Mouse (Mus musculus) MEL (cell line): ENCODE results near the gene Mri1. TPM values are rescaled to one million over a fixed set of nuclear protein-coding genes. Genes with fewer than 3 reads are reported as not detected.

Experiments
- DNase-seq: peaks from one replicate; pipeline ENCODE4 v3.0.0; 2011; ENCODE audit warnings: low read depth, low spot score
- H3K27ac ChIP-seq: 2 replicates; pipeline ENCODE4 v1.5.1; 2012; ENCODE audit warnings: low read depth, mild to moderate bottlenecking, control low read depth, low read length, moderate library complexity; ENCODE audit not compliant: control insufficient read depth
- H3K27me3 ChIP-seq, 2 experiments: fragments of 150-350 bp in 1 of 2; sonication (generic) in 1 of 2; 2 replicates each; pipeline ENCODE4 v1.6.1; 2012; ENCODE audit warnings: low read length in 2 of 2, mild to moderate bottlenecking in 2 of 2, improper control_type of control experiment in 1 of 2, moderate library complexity in 1 of 2; ENCODE audit not compliant: insufficient read depth in 2 of 2, control insufficient read depth in 1 of 2
- H3K36me3 ChIP-seq, 2 experiments: 2 replicates each; pipeline ENCODE4 v1.6.1; 2012 to 2014; ENCODE audit warnings: low read length in 2 of 2, improper control_type of control experiment in 1 of 2, inconsistent platforms in 1 of 2, mild to moderate bottlenecking in 1 of 2; ENCODE audit not compliant: insufficient read depth in 2 of 2, control insufficient read depth in 1 of 2
- H3K4me1 ChIP-seq, 2 experiments: fragments of 150-350 bp in 1 of 2; sonication (generic) in 1 of 2; 2 replicates each; pipeline ENCODE4 v1.6.1; 2012; ENCODE audit warnings: low read length in 2 of 2, improper control_type of control experiment in 1 of 2, mild to moderate bottlenecking in 1 of 2; ENCODE audit not compliant: insufficient read depth in 2 of 2, control insufficient read depth in 1 of 2
- H3K4me3 ChIP-seq, 2 experiments: fragments of 150-350 bp in 1 of 2; sonication (generic) in 1 of 2; 2 replicates each; pipeline ENCODE4 v1.5.1; 2012; ENCODE audit warnings: low read depth in 2 of 2, low read length in 2 of 2, mild to moderate bottlenecking in 2 of 2, moderate library complexity in 2 of 2, control low read depth in 1 of 2, improper control_type of control experiment in 1 of 2; ENCODE audit not compliant: control insufficient read depth in 1 of 2, insufficient read depth in 1 of 2
- H3K79me2 ChIP-seq: 2 replicates; pipeline ENCODE4 v1.6.1; 2012; ENCODE audit warnings: mild to moderate bottlenecking, low read length, moderate library complexity; ENCODE audit not compliant: control insufficient read depth, poor library complexity, insufficient read depth
- H3K9ac ChIP-seq: 2 replicates; pipeline ENCODE4 v1.6.1; 2012; ENCODE audit warnings: low read depth, mild to moderate bottlenecking, control low read depth, low read length, moderate library complexity; ENCODE audit not compliant: control insufficient read depth, poor library complexity, severe bottlenecking
- H3K9me3 ChIP-seq: fragments of 150-350 bp; sonication (generic); replicated peaks from 2 replicates; pipeline ENCODE4 v1.6.1; 2012; ENCODE audit warnings: mild to moderate bottlenecking, low read length, improper control_type of control experiment, moderate library complexity; ENCODE audit not compliant: insufficient read depth
- BHLHE40 ChIP-seq: IDR thresholded peaks from 2 replicates; pipeline ENCODE4 v1.6.1; 2012; ENCODE audit warnings: low read depth, mild to moderate bottlenecking, inconsistent platforms, low read length, improper control_type of control experiment, borderline replicate concordance
- CHD2 ChIP-seq: IDR thresholded peaks from 2 replicates; pipeline ENCODE4 v1.6.1; 2011; ENCODE audit warnings: low read length, improper control_type of control experiment
- CTCF ChIP-seq, 3 experiments: IDR thresholded peaks in 2 of 3; conservative IDR thresholded peaks in 1 of 3; 2 replicates each; pipeline ENCODE4 v1.5.1; 2011 to 2012; ENCODE audit warnings: low read length in 3 of 3, low read depth in 2 of 3, mild to moderate bottlenecking in 2 of 3, improper control_type of control experiment in 1 of 3, inconsistent platforms in 1 of 3, mixed read lengths in 1 of 3, moderate library complexity in 1 of 3; ENCODE audit not compliant: control insufficient read depth in 1 of 3, insufficient read depth in 1 of 3, poor library complexity in 1 of 3, severe bottlenecking in 1 of 3
- ELF1 ChIP-seq: IDR thresholded peaks from 2 replicates; pipeline ENCODE4 v1.6.1; 2014; ENCODE audit warnings: low read depth, mild to moderate bottlenecking, inconsistent platforms, low read length, improper control_type of control experiment, moderate library complexity
- ETS1 ChIP-seq: IDR thresholded peaks from 2 replicates; pipeline ENCODE4 v1.6.1; 2012; ENCODE audit warnings: low read depth, mild to moderate bottlenecking, inconsistent platforms, low read length, improper control_type of control experiment, moderate library complexity
- GATA1 ChIP-seq: IDR thresholded peaks from 2 replicates; pipeline ENCODE4 v1.6.1; 2011; ENCODE audit warnings: low read depth, low read length, improper control_type of control experiment
- MAX ChIP-seq: IDR thresholded peaks from 2 replicates; pipeline ENCODE4 v1.6.1; 2011; ENCODE audit warnings: low read length, improper control_type of control experiment
- MAZ ChIP-seq: IDR thresholded peaks from 2 replicates; pipeline ENCODE4 v1.6.1; 2012; ENCODE audit warnings: low read depth, mild to moderate bottlenecking, inconsistent platforms, low read length, improper control_type of control experiment
- MYC ChIP-seq: IDR thresholded peaks from 2 replicates; pipeline ENCODE4 v1.6.1; 2011; ENCODE audit warnings: low read depth, mild to moderate bottlenecking, low read length, improper control_type of control experiment, moderate library complexity
- NELFE ChIP-seq: IDR thresholded peaks from 2 replicates; pipeline ENCODE4 v1.6.1; 2011; ENCODE audit warnings: low read depth, low read length, improper control_type of control experiment
- NRF1 ChIP-seq: IDR thresholded peaks from 2 replicates; pipeline ENCODE4 v1.6.1; 2014; ENCODE audit warnings: low read depth, mild to moderate bottlenecking, inconsistent platforms, low read length, improper control_type of control experiment, moderate library complexity; ENCODE audit not compliant: poor library complexity, insufficient read depth, severe bottlenecking
- POLR2A ChIP-seq, 2 experiments: IDR thresholded peaks; 2 replicates each; pipeline ENCODE4 v1.6.1; 2011 to 2012; ENCODE audit warnings: low read length in 2 of 2, mild to moderate bottlenecking in 2 of 2, control low read depth in 1 of 2, improper control_type of control experiment in 1 of 2, low read depth in 1 of 2, moderate library complexity in 1 of 2; ENCODE audit not compliant: control insufficient read depth in 1 of 2, insufficient read depth in 1 of 2, poor library complexity in 1 of 2
- POLR2AphosphoS2 ChIP-seq: IDR thresholded peaks from 2 replicates; pipeline ENCODE4 v1.6.1; 2011; ENCODE audit warnings: low read length, improper control_type of control experiment
- RAD21 ChIP-seq: IDR thresholded peaks from 2 replicates; pipeline ENCODE4 v1.6.1; 2011; ENCODE audit warnings: mild to moderate bottlenecking, low read depth, low read length, improper control_type of control experiment
- RCOR1 ChIP-seq: IDR thresholded peaks from 2 replicates; pipeline ENCODE4 v1.6.1; 2012; ENCODE audit warnings: low read depth, mild to moderate bottlenecking, inconsistent platforms, low read length, improper control_type of control experiment
- SMC3 ChIP-seq: IDR thresholded peaks from 2 replicates; pipeline ENCODE4 v1.6.1; 2011; ENCODE audit warnings: low read depth, low read length, improper control_type of control experiment
- USF1 ChIP-seq: IDR thresholded peaks from 2 replicates; pipeline ENCODE4 v1.6.1; 2014; ENCODE audit warnings: low read depth, mild to moderate bottlenecking, inconsistent platforms, low read length, improper control_type of control experiment, moderate library complexity
- USF2 ChIP-seq, 2 experiments: IDR thresholded peaks; 2 replicates each; pipeline ENCODE4 v1.6.1; 2011 to 2012; ENCODE audit warnings: improper control_type of control experiment in 2 of 2, low read length in 2 of 2, borderline replicate concordance in 1 of 2, inconsistent platforms in 1 of 2, low read depth in 1 of 2, mild to moderate bottlenecking in 1 of 2; ENCODE audit not compliant: insufficient read depth in 1 of 2
- ZC3H11A ChIP-seq: IDR thresholded peaks from 2 replicates; pipeline ENCODE4 v1.6.1; 2012; ENCODE audit warnings: low read depth, mild to moderate bottlenecking, inconsistent platforms, low read length, improper control_type of control experiment
- ZKSCAN1 ChIP-seq: IDR thresholded peaks from 2 replicates; pipeline ENCODE4 v1.6.1; 2012; ENCODE audit warnings: low read depth, mild to moderate bottlenecking, inconsistent platforms, low read length, improper control_type of control experiment, moderate library complexity
- ZNF384 ChIP-seq: IDR thresholded peaks from 2 replicates; pipeline ENCODE4 v1.6.1; 2012; ENCODE audit warnings: low read depth, mild to moderate bottlenecking, inconsistent platforms, low read length, improper control_type of control experiment
- polyA plus RNA-seq, 2 experiments: library from polyadenylated mRNA; stranded (reverse) in 1 of 2; unstranded in 1 of 2; fragments of >175 nt in 1 of 2; fragments of >200 nt in 1 of 2; gene quantifications; 2 replicates each; pipeline versions ENCODE4 v1.2.1 to v1.2.4; 2012; ENCODE audit warnings: low replicate concordance in 2 of 2, low read depth in 1 of 2; ENCODE audit not compliant: insufficient read length in 2 of 2, insufficient read depth in 1 of 2, missing spikeins in 1 of 2
- total RNA-seq: library from RNA; depleted of rRNA; stranded (reverse); fragments of 300-350 nt; gene quantifications from 2 replicates; pipeline ENCODE4 v1.2.3, GENCODE M21; 2012

Gene Mri1
- total and polyA plus RNA-seq, 3 experiments = 27.8 to 43.2 TPM; not detected in 1

DNA sequence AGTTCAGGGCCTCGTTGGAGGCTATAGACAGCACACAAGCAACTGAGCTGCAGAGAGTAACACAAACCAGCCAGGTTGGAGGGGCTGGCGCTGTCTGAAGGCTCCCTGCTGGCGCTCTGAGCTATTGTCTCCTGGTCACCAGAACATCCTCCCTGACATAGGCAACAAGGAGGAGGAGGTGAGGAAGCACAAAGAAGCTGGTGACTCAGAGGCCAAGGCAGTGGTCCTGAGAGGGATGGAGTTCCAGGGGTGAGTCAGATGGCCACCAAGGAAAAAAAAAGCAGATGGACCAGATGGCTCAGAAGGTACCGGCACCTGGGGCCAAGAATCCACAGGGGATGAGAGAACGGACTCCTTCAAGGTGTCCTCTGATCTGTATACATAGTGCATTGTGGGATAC is 34.0 kb upstream of the Mri1 start:
- Histone ChIP-seq H3K9ac (no peak overlapping the region), H3K36me3 (no peaks in the 10 kb centered on the region), H3K4me3 (no peak overlapping the region), H3K27me3 (peaks cover 3 to 9% of the 10 kb centered on the region in 2 experiments), H3K79me2 (no peaks in the 10 kb centered on the region), H3K27ac (no peak overlapping the region), H3K4me1 (no peaks in the 10 kb centered on the region), H3K9me3 (no peaks in the 10 kb centered on the region)
- TF ChIP-seq NELFE (no peak), MAX (no peak), ELF1 (no peak), ETS1 (no peak), MAZ (no peak), MYC (no peak), NRF1 (no peak), POLR2AphosphoS2 (no peak), BHLHE40 (no peak), CTCF (IDR thresholded peaks at IDR 0.05 in 2 of 3, conservative IDR thresholded peaks at IDR 0.05 in 1 of 3; ENCODE audit: control insufficient read depth in 1 of 3, insufficient read depth in 1 of 3, low read depth in 2 of 3, low read length in 3 of 3, poor library complexity in 1 of 3, severe bottlenecking in 1 of 3) (no peak), RAD21 (no peak), ZKSCAN1 (no peak), USF1 (no peak), GATA1 (no peak), POLR2A (IDR thresholded peaks at IDR 0.05; ENCODE audit: control insufficient read depth in 1 of 2, insufficient read depth in 1 of 2, low read depth in 1 of 2, low read length in 2 of 2, poor library complexity in 1 of 2) (no peak), USF2 (IDR thresholded peaks at IDR 0.05; ENCODE audit: borderline replicate concordance in 1 of 2, insufficient read depth in 1 of 2, low read depth in 1 of 2, low read length in 2 of 2) (no peak)
- DNase-seq = no peak

GRCm38 (mm10) chr8:84288892-84289291 is 31.8 kb upstream of the Mri1 start:
- Histone ChIP-seq H3K36me3 (no peaks in the 10 kb centered on the region), H3K79me2 (no peaks in the 10 kb centered on the region), H3K27me3 (peaks cover 2% of the 10 kb centered on the region in 2 experiments; a peak in 1 of 4 replicates), H3K9me3 (no peaks in the 10 kb centered on the region), H3K4me3 (no peak overlapping the region), H3K27ac (no peak overlapping the region), H3K9ac (no peak overlapping the region), H3K4me1 (no peaks in the 10 kb centered on the region)
- DNase-seq = peak; percentile 62
- TF ChIP-seq NRF1 (no peak), NELFE (no peak), SMC3 (peak; percentile 53), ZNF384 (peak; percentile 51; the same call in 1 of the 2 replicates), ZC3H11A (peak; percentile 33), ETS1 (no peak), CHD2 (no peak), CTCF (IDR thresholded peaks at IDR 0.05 in 2 of 3, conservative IDR thresholded peaks at IDR 0.05 in 1 of 3; ENCODE audit: control insufficient read depth in 1 of 3, insufficient read depth in 1 of 3, low read depth in 2 of 3, low read length in 3 of 3, poor library complexity in 1 of 3, severe bottlenecking in 1 of 3) (peak; percentile 45 to 53 (median 51)), RCOR1 (no peak), RAD21 (peak; percentile 46)
